Mouse (Mus musculus) c-Kit-positive CD71-positive TER-119-negative erythroid progenitor cells, embryonic 14.5 days (primary cell): ENCODE data around the gene Ttc39a.

Experiments
- DNase-seq: peaks from one replicate; pipeline ENCODE4 v3.0.0-alpha.2; 2013; ENCODE audit warnings: low read depth

Gene Ttc39a

GRCm38 (mm10) chr4:109456821-109457220 is 50.4 kb downstream of the Ttc39a start:
- DNase-seq, result no peak

GRCm38 (mm10) chr4:109460421-109461179 is 54.2 kb downstream of the Ttc39a start:
- no peak for DNase-seq

- DNase-seq, result no peak
Measured at GRCm38 (mm10) chr4:109463892-109464291, 57.5 kb downstream of the Ttc39a start.

GRCm38 (mm10) chr4:109467687-109468086 is 61.3 kb downstream of the Ttc39a start:
- DNase-seq, result no peak

GRCm38 (mm10) chr4:109471606-109472005 is 65.2 kb downstream of the Ttc39a start:
- DNase-seq, result no peak

GRCm38 (mm10) chr4:109472566-109472965 is 66.1 kb downstream of the Ttc39a start:
- no peak for DNase-seq

GRCm38 (mm10) chr4:109475078-109475477 is 68.7 kb downstream of the Ttc39a start:
- no peak for DNase-seq

- DNase-seq, result no peak
Measured at GRCm38 (mm10) chr4:109475577-109476553, 69.4 kb downstream of the Ttc39a start.

GRCm38 (mm10) chr4:109476554-109477014 is 70.2 kb downstream of the Ttc39a start:
- peak; percentile 60 for DNase-seq

- DNase-seq, result no peak
Measured at GRCm38 (mm10) chr4:109477454-109477853, 71.0 kb downstream of the Ttc39a start.

- DNase-seq, result no peak
Measured at GRCm38 (mm10) chr4:109481424-109481823, 75.0 kb downstream of the Ttc39a start.

- DNase-seq, result no peak
Measured at GRCm38 (mm10) chr4:109482701-109483100, 76.3 kb downstream of the Ttc39a start.

- DNase-seq, result no peak
Measured at GRCm38 (mm10) chr4:109484621-109485020, 78.2 kb downstream of the Ttc39a start, which contains the start of gene Rnf11. Gene Rnf11, minus strand, starts transcription at chr4:109484728.

GRCm38 (mm10) chr4:109488812-109489211 is 82.4 kb downstream of the Ttc39a start:
- DNase-seq, result no peak

GRCm38 (mm10) chr4:109493581-109493980 is 87.2 kb downstream of the Ttc39a start:
- no peak for DNase-seq
